Mouse (Mus musculus) limb, embryonic 11.5 days (tissue): ENCODE results near the gene Lnx2. TPM values are rescaled to one million over a fixed set of nuclear protein-coding genes. Genes with fewer than 3 reads are reported as not detected.

Experiments
- ATAC-seq: fragments of 200-750 bp; cut with Nextera tagmentation; 2 replicates; pipeline ENCODE4 v1.8.0; 2017; ENCODE audit warnings: low read depth; ENCODE audit not compliant: insufficient number of reproducible peaks, low FRiP score, low TSS enrichment
- DNase-seq: peaks from one replicate; pipeline ENCODE4 v3.0.0-alpha.2; 2015; ENCODE audit warnings: low spot score
- H3K27ac ChIP-seq: fragments of 300-500 bp; sonication (generic); replicated peaks from 2 replicates; pipeline ENCODE4 v1.5.1; 2014; ENCODE audit warnings: low read depth, mild to moderate bottlenecking, low read length
- H3K27me3 ChIP-seq: fragments of 300-500 bp; sonication (generic); 2 replicates; pipeline ENCODE4 v1.6.1; 2014; ENCODE audit warnings: mild to moderate bottlenecking, low read length, mixed read lengths; ENCODE audit not compliant: control insufficient read depth, insufficient read depth
- H3K36me3 ChIP-seq: fragments of 300-500 bp; sonication (generic); 2 replicates; pipeline ENCODE4 v1.6.1; 2014; ENCODE audit warnings: mild to moderate bottlenecking, low read length, moderate library complexity, mixed read lengths; ENCODE audit not compliant: control insufficient read depth, insufficient read depth
- H3K4me1 ChIP-seq: fragments of 300-500 bp; sonication (generic); 2 replicates; pipeline ENCODE4 v1.6.1; 2014; ENCODE audit warnings: low read length, mixed read lengths; ENCODE audit not compliant: control insufficient read depth, insufficient read depth
- H3K4me2 ChIP-seq: fragments of 300-500 bp; sonication (generic); 2 replicates; pipeline ENCODE4 v1.6.1; 2014; ENCODE audit warnings: low read depth, mild to moderate bottlenecking, moderate library complexity; ENCODE audit not compliant: severe bottlenecking
- H3K4me3 ChIP-seq: fragments of 300-500 bp; sonication (generic); 2 replicates; pipeline ENCODE4 v1.5.1; 2014; ENCODE audit warnings: low read depth, low read length
- H3K9ac ChIP-seq: fragments of 300-500 bp; sonication (generic); 2 replicates; pipeline ENCODE4 v1.6.1; 2014; ENCODE audit warnings: mild to moderate bottlenecking, low read length
- H3K9me3 ChIP-seq: fragments of 300-500 bp; sonication (generic); 2 replicates; pipeline ENCODE4 v1.6.1; 2016; ENCODE audit warnings: low read length; ENCODE audit not compliant: control insufficient read depth
- WGBS: fragments of 180-500 bp; shearing (Covaris S2); extraction: QIAGEN DNeasy Blood & Tissue Kit; methylation state at CpG from one replicate; pipeline ENCODE4 v1.1.7; 2014; 5-methylcytosine and 5-hydroxymethylcytosine counted together
- polyA plus RNA-seq: library from polyadenylated mRNA; unstranded; fragments of >200 nt; fragmentation: Nextera tagmentation; extraction: Ambion mirVana; gene quantifications from 2 replicates; pipeline ENCODE4 v1.2.1, GENCODE M21; 2014

The Lnx2 gene
- polyA plus RNA-seq, 1 experiment from 2014 or later, result 12.3 TPM

DNA sequence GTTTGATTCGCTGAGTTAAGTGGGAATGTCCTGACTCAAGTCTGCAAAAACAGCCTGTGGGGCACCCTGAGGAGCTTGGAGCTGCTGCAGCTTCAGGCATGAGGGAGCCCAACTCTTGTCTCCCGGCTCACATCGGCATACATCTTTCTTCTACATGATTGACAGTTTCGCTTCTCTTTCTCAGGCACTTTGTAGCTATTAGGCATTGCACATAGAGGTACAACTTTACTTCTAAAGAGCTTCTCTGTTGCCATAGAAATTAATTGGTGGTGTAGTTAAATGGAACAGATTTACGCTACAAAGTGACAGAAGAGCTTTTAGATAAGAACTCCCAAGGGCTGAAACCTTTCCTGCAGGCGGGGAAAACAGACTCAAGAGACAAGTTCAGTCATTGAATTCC is 62.5 kb downstream of the Lnx2 start:
- ATAC-seq, result no peak
- H3K4me2 ChIP-seq, result no peak overlapping the region
- no peak overlapping the region for H3K4me3 ChIP-seq
- no peaks in the 10 kb centered on the region for H3K4me1 ChIP-seq
- H3K36me3 ChIP-seq, result peaks cover 4% of the 10 kb centered on the region; the same call in 1 of the 2 replicates
- H3K27me3 ChIP-seq, result no peaks in the 10 kb centered on the region
- WGBS, result 56% methylated on average over 6 of the region's 6 CpGs
- H3K27ac ChIP-seq, result no peak overlapping the region
- no peak for DNase-seq
- H3K9ac ChIP-seq, result no peak overlapping the region
- H3K9me3 ChIP-seq, result no peaks in the 10 kb centered on the region

DNA sequence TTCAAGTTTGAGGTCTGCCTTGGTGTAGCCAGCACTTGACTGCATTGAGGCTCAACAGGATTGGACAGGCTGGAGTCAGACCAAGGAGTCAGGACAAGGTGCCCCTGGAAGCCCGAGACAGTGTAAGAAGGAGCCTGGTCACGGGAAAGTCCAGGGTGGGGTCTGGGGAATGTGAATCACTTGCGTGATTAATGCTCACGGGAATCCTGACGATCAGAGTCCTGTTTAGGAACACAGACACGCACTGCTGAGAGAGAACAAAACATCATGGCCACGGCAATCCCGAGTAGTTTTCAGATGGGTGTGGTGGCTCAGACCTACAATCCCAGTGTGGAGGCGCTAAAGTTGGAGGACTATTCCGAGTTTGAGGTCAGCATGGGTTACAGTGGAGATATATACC is 65.1 kb downstream of the Lnx2 start:
- Histone ChIP-seq H3K27me3 (no peaks in the 10 kb centered on the region), H3K9ac (no peak overlapping the region), H3K27ac (no peak overlapping the region), H3K4me2 (no peak overlapping the region), H3K9me3 (no peaks in the 10 kb centered on the region), H3K4me3 (no peak overlapping the region), H3K36me3 (no peaks in the 10 kb centered on the region), H3K4me1 (no peaks in the 10 kb centered on the region)
- 90% methylated on average over 10 of the region's 10 CpGs for WGBS
- DNase-seq (no peak), ATAC-seq (no peak)

DNA sequence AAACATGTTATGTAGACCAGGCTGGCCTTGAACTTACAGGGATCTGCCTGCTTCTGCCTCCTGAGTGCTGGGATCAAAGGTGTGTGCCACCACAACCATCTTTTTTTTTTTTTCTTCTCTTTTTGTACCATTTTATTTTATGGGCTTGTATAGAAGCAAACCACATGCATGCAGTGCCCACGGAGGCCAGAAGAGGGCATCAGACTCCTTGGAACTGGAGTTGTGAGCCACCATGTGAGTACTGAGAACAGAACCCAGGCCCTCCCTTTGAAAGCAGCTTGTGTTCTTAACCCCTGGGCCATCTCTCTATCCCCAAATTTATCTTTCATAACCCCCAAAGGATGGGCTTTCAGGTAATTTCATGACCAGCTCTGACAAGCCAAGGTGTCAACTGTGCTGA is 73.1 kb downstream of the Lnx2 start:
- DNase-seq (no peak), ATAC-seq (no peak)
- Histone ChIP-seq H3K9me3 (no peaks in the 10 kb centered on the region), H3K36me3 (no peaks in the 10 kb centered on the region), H3K4me3 (no peak overlapping the region), H3K4me2 (no peak overlapping the region), H3K9ac (no peak overlapping the region), H3K4me1 (no peaks in the 10 kb centered on the region; the same call in 1 of the 2 replicates), H3K27ac (no peak overlapping the region), H3K27me3 (no peaks in the 10 kb centered on the region)
- 48% methylated on average over 1 of the region's 1 CpGs for WGBS

DNA sequence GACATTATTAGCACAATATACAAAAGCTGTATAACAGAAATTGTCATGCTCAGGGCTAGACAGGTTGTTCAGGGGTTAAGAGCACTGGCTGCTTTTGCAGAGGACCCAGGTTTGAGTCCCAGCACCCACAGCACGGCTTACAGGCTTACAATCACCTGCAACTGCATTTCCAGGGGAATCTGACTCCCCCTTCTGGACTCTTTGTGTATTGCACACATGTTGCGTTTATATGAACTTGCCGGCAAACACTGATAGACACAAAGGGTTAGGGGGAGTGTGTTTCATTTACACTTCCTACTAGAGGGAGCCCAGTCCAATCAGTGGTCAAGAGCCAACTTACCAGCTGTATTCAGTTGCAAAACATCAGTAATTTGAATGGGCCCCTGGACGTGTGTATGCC is 75.1 kb downstream of the Lnx2 start:
- H3K4me3 ChIP-seq, result no peak overlapping the region
- no peak overlapping the region for H3K27ac ChIP-seq
- no peaks in the 10 kb centered on the region for H3K27me3 ChIP-seq
- H3K4me2 ChIP-seq, result no peak overlapping the region
- H3K36me3 ChIP-seq, result no peaks in the 10 kb centered on the region
- 81% methylated on average over 4 of the region's 4 CpGs for WGBS
- no peak overlapping the region for H3K9ac ChIP-seq
- H3K9me3 ChIP-seq, result no peaks in the 10 kb centered on the region
- ATAC-seq (no peak), DNase-seq (no peak)
- H3K4me1 ChIP-seq, result no peaks in the 10 kb centered on the region; the same call in 1 of the 2 replicates

GRCm38 (mm10) chr5:146998802-146999201 is 77.6 kb downstream of the Lnx2 start:
- ATAC-seq (no peak), DNase-seq (no peak)
- H3K4me3 ChIP-seq, result no peak overlapping the region
- WGBS, result 90% methylated on average over 12 of the region's 12 CpGs
- H3K9me3 ChIP-seq, result no peaks in the 10 kb centered on the region
- no peaks in the 10 kb centered on the region for H3K27me3 ChIP-seq
- no peaks in the 10 kb centered on the region; the same call in 1 of the 2 replicates for H3K4me1 ChIP-seq
- H3K9ac ChIP-seq, result no peak overlapping the region
- no peaks in the 10 kb centered on the region for H3K36me3 ChIP-seq
- no peak overlapping the region for H3K4me2 ChIP-seq
- H3K27ac ChIP-seq, result no peak overlapping the region

DNA sequence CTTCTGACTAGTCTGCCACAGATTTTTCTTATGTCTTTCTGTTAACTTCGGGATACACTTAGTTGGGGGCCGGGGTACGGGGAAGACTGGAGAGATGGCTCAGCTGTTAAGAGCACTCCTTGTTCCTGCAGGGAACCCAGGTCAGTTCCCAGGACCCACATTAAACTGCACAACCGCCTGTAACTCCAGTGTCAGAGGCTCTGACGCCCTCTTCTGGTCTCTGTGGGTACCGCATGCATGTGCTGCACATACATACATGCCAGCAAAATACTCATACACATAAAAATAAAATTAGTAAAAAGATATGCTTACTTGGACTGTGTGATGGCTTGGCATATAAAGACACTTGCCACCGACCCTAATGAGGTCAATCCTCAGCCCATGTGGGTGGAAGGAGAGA is 79.6 kb downstream of the Lnx2 start:
- Histone ChIP-seq H3K9ac (no peak overlapping the region), H3K27ac (no peak overlapping the region), H3K36me3 (no peaks in the 10 kb centered on the region), H3K4me1 (no peaks in the 10 kb centered on the region), H3K27me3 (no peaks in the 10 kb centered on the region), H3K4me3 (no peak overlapping the region), H3K9me3 (no peaks in the 10 kb centered on the region), H3K4me2 (no peak overlapping the region)
- WGBS, result 80% methylated on average over 7 of the region's 7 CpGs
- DNase-seq, result no peak
- ATAC-seq, result no peak

- no peak overlapping the region for H3K4me3 ChIP-seq
- no peak overlapping the region for H3K4me2 ChIP-seq
- ATAC-seq (no peak), DNase-seq (no peak)
- H3K4me1 ChIP-seq, result no peaks in the 10 kb centered on the region
- no peak overlapping the region for H3K9ac ChIP-seq
- H3K9me3 ChIP-seq, result no peaks in the 10 kb centered on the region
- no peak overlapping the region for H3K27ac ChIP-seq
- H3K36me3 ChIP-seq, result no peaks in the 10 kb centered on the region
- 75% methylated on average over 6 of the region's 6 CpGs for WGBS
- H3K27me3 ChIP-seq, result no peaks in the 10 kb centered on the region
These were observed 81.4 kb downstream of the Lnx2 start for GRCm38 (mm10) chr5:146994973-146995372.

DNA sequence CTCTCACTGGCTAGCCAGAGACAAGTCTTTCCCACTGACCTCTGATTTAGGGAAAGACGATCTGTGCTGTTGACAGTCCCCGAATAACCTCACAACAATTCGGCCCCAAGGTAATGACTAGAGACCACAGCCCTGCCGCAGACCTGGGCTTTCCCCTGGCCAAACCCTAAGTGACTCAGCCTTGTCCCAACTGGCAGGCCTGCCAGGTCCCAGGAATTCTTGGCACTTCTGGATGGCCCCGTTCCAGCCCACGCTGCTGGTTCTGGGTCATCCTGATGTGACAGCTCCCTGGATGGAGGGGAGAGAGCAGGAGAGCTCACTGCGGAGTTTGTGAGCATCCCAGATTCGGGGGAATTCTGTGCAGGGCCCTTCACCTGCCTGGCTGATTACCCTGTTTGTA is 82.9 kb downstream of the Lnx2 start:
- Histone ChIP-seq H3K4me3 (no peak overlapping the region), H3K4me1 (no peaks in the 10 kb centered on the region), H3K4me2 (no peak overlapping the region), H3K36me3 (no peaks in the 10 kb centered on the region), H3K9me3 (no peaks in the 10 kb centered on the region), H3K27ac (no peak overlapping the region), H3K27me3 (no peaks in the 10 kb centered on the region), H3K9ac (no peak overlapping the region)
- ATAC-seq, result no peak
- no peak for DNase-seq
- WGBS, result 63% methylated on average over 8 of the region's 8 CpGs

DNA sequence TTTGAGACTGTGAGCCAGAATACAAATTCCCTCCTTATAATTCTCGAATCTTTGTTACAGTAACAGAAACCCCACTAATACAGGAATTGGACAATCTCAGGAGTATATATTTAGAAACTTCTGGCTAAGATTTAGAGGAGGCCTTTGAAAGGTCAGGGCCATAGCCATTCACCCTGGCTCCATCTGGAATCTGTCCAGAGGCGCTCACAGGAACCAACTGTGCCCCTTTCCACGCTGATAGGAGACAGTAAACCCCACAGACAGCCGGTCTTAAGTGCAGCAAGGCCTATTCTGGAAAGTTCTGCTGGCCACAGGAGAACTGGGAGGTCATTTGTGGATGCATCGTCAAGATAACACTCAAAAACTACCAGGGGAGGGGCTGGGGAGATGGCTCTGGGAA is 87.3 kb downstream of the Lnx2 start:
- H3K27ac ChIP-seq, result no peak overlapping the region
- no peak for DNase-seq
- ATAC-seq, result no peak
- H3K27me3 ChIP-seq, result no peaks in the 10 kb centered on the region
- WGBS, result 83% methylated on average over 5 of the region's 5 CpGs
- H3K4me2 ChIP-seq, result no peak overlapping the region
- H3K4me3 ChIP-seq, result no peak overlapping the region
- no peaks in the 10 kb centered on the region for H3K36me3 ChIP-seq
- no peaks in the 10 kb centered on the region for H3K4me1 ChIP-seq
- no peak overlapping the region for H3K9ac ChIP-seq
- H3K9me3 ChIP-seq, result no peaks in the 10 kb centered on the region
